Mouse (Mus musculus) cerebellum, postnatal 14 days (tissue): ENCODE results near the gene Saysd1.
"Not testable (repeated sequence)": the region's sequence is repeated elsewhere in the genome, so short reads cannot be mapped to it uniquely, and the experiment has no call there.

Experiments
- DNase-seq, 2 experiments: peaks; one replicate each; pipeline ENCODE4 v3.0.0; 2021; ENCODE audit warnings: mixed read lengths in 2 of 2

Saysd1 gene

DNA sequence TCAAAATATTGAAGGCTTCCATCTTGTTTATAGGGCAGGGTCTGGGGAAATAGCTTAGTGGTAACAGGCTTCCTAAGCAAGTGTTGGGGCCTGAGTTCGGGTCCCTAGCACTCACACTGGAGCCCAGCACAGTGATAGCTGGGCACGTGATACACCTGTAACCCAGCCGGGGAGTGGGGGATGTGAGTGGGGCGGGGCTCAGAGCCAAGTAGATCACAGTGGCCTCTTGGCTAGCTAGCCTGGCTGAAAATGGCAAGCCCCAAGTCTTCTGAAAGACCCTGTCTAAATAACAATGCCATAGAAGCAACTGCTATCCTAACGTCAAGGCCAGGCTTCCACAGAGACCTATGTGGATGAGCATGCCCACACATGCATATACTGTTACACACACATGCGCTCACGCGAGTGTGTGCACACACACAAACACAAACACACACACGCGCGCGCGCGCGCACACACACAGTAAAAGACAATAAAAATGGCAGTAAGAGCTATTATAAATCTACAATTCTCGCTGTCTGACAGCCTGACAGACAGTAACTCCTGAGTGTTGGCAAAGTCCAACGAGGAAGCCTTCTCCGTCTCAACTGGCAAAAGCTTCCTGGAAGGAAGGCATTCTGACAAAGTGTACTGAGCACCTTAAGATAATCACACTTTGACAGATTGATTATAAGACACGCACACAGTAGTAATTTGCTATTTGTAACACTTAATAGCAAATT lies 106.2 kb downstream of the Saysd1 start:
- no peak for DNase-seq

GRCm38 (mm10) chr14:20029606-20030005 lies 108.7 kb downstream of the Saysd1 start:
- no peak for DNase-seq

DNA sequence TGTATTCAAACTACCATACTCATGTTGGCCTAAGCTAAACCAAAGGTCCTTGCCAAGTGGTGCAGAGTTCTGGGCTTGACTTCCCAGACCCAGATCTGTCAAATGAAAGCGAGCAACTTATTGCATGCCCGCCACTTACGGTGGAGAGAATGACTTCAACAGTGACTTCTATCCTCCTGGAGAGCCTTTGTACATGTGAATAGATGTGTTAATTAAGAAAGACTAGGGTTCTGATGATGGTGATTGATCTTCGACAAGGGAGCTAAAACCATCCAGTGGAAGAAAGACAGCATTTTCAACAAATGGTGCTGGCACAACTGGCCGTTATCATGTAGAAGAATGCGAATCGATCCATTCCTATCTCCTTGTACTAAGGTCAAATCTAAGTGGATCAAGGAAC lies 110.9 kb downstream of the Saysd1 start:
- not testable (repeated sequence) for DNase-seq
